Mouse (Mus musculus) heart, embryonic 16.5 days (tissue): ENCODE results near the gene Mcat. TPM values are rescaled to one million over a fixed set of nuclear protein-coding genes. Genes with fewer than 3 reads are reported as not detected.

Experiments used
- ATAC-seq: fragments of 200-750 bp; cut with Nextera tagmentation; replicated peaks from 2 replicates; pipeline ENCODE4 v1.8.0; 2017; ENCODE audit warnings: moderate number of reproducible peaks; ENCODE audit not compliant: insufficient read depth, low FRiP score; ENCODE audit errors: extremely low read depth
- H3K27ac ChIP-seq: fragments of 300-500 bp; sonication (generic); 2 replicates; pipeline ENCODE4 v1.5.1; 2014; ENCODE audit warnings: mild to moderate bottlenecking, low read length, control low read depth, moderate library complexity
- H3K27me3 ChIP-seq: fragments of 300-500 bp; sonication (generic); 2 replicates; pipeline ENCODE4 v1.6.1; 2014; ENCODE audit warnings: low read length, mixed read lengths; ENCODE audit not compliant: control insufficient read depth, insufficient read depth
- H3K36me3 ChIP-seq: fragments of 300-500 bp; sonication (generic); 2 replicates; pipeline ENCODE4 v1.6.1; 2014; ENCODE audit not compliant: control insufficient read depth, insufficient read depth
- H3K4me1 ChIP-seq: fragments of 300-500 bp; sonication (generic); 2 replicates; pipeline ENCODE4 v1.6.1; 2014; ENCODE audit warnings: low read length, mixed read lengths; ENCODE audit not compliant: control insufficient read depth, insufficient read depth
- H3K4me2 ChIP-seq: fragments of 300-500 bp; sonication (generic); 2 replicates; pipeline ENCODE4 v1.6.1; 2014; ENCODE audit warnings: low read depth, mild to moderate bottlenecking, control low read depth, low read length
- H3K4me3 ChIP-seq: fragments of 300-500 bp; sonication (generic); 2 replicates; pipeline ENCODE4 v1.5.1; 2014; ENCODE audit warnings: mild to moderate bottlenecking, control low read depth, low read length
- H3K9ac ChIP-seq: fragments of 300-500 bp; sonication (generic); 2 replicates; pipeline ENCODE4 v1.6.1; 2014; ENCODE audit warnings: low read length, control low read depth
- H3K9me3 ChIP-seq: fragments of 300-500 bp; sonication (generic); replicated peaks from 2 replicates; pipeline ENCODE4 v1.6.1; 2016; ENCODE audit warnings: low read length; ENCODE audit not compliant: control insufficient read depth
- WGBS: fragments of 180-500 bp; shearing (Covaris S2); extraction: QIAGEN DNeasy Blood & Tissue Kit; methylation state at CpG from one replicate; pipeline ENCODE4 v1.1.7; 2014; 5-methylcytosine and 5-hydroxymethylcytosine counted together
- polyA plus RNA-seq: library from polyadenylated mRNA; unstranded; fragments of >200 nt; fragmentation: Nextera tagmentation; extraction: Ambion mirVana; gene quantifications from 2 replicates; pipeline ENCODE4 v1.2.1, GENCODE M21; 2015

Mcat gene
- polyA plus RNA-seq, 1 experiment from 2014 or later = 32.9 TPM

DNA sequence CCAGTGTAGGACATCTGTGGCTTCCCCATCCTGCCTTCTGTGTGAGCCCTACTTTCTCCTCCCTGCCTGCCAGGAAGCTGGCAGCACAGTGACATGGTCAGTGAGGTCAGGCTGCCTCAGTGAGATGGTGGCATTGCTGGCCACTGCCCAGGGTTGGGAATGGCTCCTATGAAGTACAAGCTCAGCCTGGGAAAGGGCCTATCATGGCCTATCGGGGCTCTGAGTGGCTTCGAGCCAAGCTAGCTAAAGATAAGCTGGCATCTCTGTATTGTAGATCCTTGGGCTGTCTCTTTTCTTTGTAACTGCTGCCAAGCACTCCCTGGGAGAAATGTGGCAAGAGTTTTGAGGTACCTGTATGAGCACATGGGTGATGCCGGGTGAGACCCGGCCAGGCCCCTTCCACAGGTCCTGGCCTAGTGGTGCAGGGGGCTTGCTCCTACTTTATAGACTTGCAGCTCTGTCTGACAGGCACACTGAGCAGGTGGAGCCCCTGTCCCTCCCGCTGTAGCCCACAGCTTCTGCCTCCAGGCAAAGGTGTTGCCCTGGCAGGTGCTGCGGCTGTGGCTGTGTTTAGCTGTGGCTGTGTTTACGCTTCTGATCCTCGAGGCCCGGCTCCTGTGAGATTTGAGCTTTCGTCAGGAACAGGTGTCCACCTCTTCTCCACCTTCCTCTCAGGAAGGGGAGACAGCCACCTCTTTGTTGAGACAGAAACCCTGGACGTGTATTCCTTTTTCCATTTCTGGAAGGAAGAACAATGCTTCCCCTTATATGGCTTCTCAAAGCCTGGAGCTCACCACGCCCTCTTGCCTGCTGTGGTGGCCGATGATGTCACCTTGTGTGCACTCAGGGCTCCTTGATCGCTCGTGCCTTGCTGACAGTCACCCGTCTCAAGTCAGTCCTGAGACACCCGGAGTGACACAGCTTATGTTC is 28.4 kb downstream of the Mcat start:
- peak; percentile 47 for ATAC-seq
- H3K9me3 ChIP-seq = no peaks in the 10 kb centered on the region
- H3K9ac ChIP-seq = peak overlapping the region; percentile 62
- WGBS = 26% methylated on average over 17 of the region's 17 CpGs
- no peak overlapping the region for H3K4me3 ChIP-seq
- H3K36me3 ChIP-seq = 0 out of 2 replicates have a peak, but pooled peaks cover 2% of the 10 kb centered on the region
- H3K4me1 ChIP-seq = peaks cover 45% of the 10 kb centered on the region
- no peaks in the 10 kb centered on the region for H3K27me3 ChIP-seq
- H3K27ac ChIP-seq = peak overlapping the region; percentile 84
- H3K4me2 ChIP-seq = peak overlapping the region; percentile 8

DNA sequence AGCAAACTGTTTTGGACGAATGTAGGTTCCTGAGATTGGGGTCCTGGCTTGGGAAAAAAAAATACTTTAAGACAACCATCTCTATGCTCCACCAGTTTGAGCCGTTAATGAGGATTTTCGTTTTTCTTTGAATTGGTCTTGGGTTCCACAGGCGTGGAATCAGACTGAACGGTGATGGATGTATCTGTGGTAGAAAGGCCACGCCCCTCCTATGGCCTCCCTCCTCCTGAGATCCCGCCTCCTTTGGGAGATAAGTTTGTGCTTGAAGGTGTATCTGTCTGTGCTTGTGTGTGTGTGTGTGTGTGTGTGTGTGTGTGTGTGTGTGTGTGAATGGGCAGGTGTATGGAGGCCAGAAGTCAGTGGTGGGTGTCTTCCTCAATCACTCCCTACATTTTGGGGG is 31.0 kb downstream of the Mcat start:
- Histone ChIP-seq H3K27me3 (no peaks in the 10 kb centered on the region), H3K4me1 (peaks cover 55% of the 10 kb centered on the region), H3K4me3 (no peak overlapping the region), H3K4me2 (no peak overlapping the region), H3K9ac (no peak overlapping the region), H3K27ac (no peak overlapping the region), H3K9me3 (no peaks in the 10 kb centered on the region), H3K36me3 (0 out of 2 replicates have a peak, but pooled peaks cover 2% of the 10 kb centered on the region)
- no peak for ATAC-seq
- 73% methylated on average over 7 of the region's 7 CpGs for WGBS

GRCm38 (mm10) chr15:83531961-83532469 is 31.6 kb downstream of the Mcat start:
- H3K9ac ChIP-seq = no peak overlapping the region
- H3K4me3 ChIP-seq = no peak overlapping the region
- 0 out of 2 replicates have a peak, but pooled peaks cover 2% of the 10 kb centered on the region for H3K36me3 ChIP-seq
- H3K9me3 ChIP-seq = no peaks in the 10 kb centered on the region
- no peaks in the 10 kb centered on the region for H3K27me3 ChIP-seq
- H3K27ac ChIP-seq = no peak overlapping the region
- H3K4me2 ChIP-seq = no peak overlapping the region
- H3K4me1 ChIP-seq = peaks cover 61% of the 10 kb centered on the region
- 85% methylated on average over 5 of the region's 5 CpGs for WGBS
- no peak for ATAC-seq

GRCm38 (mm10) chr15:83530688-83531087 is 32.9 kb downstream of the Mcat start:
- peak overlapping the region; percentile 73 for H3K27ac ChIP-seq
- H3K4me2 ChIP-seq = no peak overlapping the region
- ATAC-seq = no peak
- 73% methylated on average over 6 of the region's 6 CpGs for WGBS
- H3K9me3 ChIP-seq = no peaks in the 10 kb centered on the region
- no peak overlapping the region for H3K4me3 ChIP-seq
- no peaks in the 10 kb centered on the region for H3K27me3 ChIP-seq
- peak overlapping the region; percentile 51; the same call in 1 of the 2 replicates for H3K9ac ChIP-seq
- H3K4me1 ChIP-seq = peaks cover 61% of the 10 kb centered on the region
- H3K36me3 ChIP-seq = 0 out of 2 replicates have a peak, but pooled peaks cover 2% of the 10 kb centered on the region

- no peak overlapping the region for H3K4me3 ChIP-seq
Observed at GRCm38 (mm10) chr15:83530233-83530632, 33.4 kb downstream of the Mcat start.

GRCm38 (mm10) chr15:83529765-83530164 is 33.8 kb downstream of the Mcat start:
- no peaks in the 10 kb centered on the region for H3K9me3 ChIP-seq
- 0 out of 2 replicates have a peak, but pooled peaks cover 2% of the 10 kb centered on the region for H3K36me3 ChIP-seq
- peak overlapping the region; percentile 36; the same call in 1 of the 2 replicates for H3K4me2 ChIP-seq
- no peak overlapping the region for H3K4me3 ChIP-seq
- H3K4me1 ChIP-seq = peaks cover 61% of the 10 kb centered on the region
- peak overlapping the region; percentile 5; the same call in 1 of the 2 replicates for H3K9ac ChIP-seq
- no peaks in the 10 kb centered on the region for H3K27me3 ChIP-seq
- 60% methylated on average over 5 of the region's 5 CpGs for WGBS
- ATAC-seq = no peak
- H3K27ac ChIP-seq = peak overlapping the region; percentile 73

More at GRCm38 (mm10) chr15:83530233-83530632, 33.4 kb downstream of the Mcat start:
- Histone ChIP-seq H3K27ac (peak overlapping the region; percentile 73), H3K27me3 (no peaks in the 10 kb centered on the region), H3K4me1 (peaks cover 61% of the 10 kb centered on the region), H3K4me2 (peak overlapping the region; percentile 36; the same call in 1 of the 2 replicates), H3K9me3 (no peaks in the 10 kb centered on the region), H3K36me3 (0 out of 2 replicates have a peak, but pooled peaks cover 2% of the 10 kb centered on the region), H3K9ac (peak overlapping the region; percentile 51; the same call in 1 of the 2 replicates)
- WGBS = 61% methylated on average over 9 of the region's 9 CpGs
- no peak for ATAC-seq

DNA sequence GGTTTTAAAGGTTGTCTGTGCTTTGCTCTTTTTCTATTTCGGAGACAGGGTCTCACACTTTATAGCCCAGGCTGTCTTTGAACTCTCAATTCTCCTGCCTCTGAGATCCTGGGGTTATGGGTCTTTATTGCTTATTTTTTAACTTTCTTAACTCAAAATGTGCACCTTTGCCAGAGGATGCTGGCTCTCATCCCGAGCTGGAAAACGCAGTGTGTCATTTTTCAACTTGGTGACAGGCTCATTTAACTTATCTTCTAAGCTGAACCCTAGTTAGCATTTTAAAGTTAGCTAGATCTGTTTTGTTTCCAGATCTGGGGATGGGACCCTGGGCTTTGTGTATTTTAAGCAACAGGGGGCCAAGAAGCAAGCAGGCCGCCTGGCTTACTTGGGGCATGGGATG is 34.7 kb downstream of the Mcat start:
- no peaks in the 10 kb centered on the region for H3K27me3 ChIP-seq
- H3K9me3 ChIP-seq = no peaks in the 10 kb centered on the region
- WGBS = 44% methylated on average over 4 of the region's 4 CpGs
- H3K4me2 ChIP-seq = peak overlapping the region; percentile 93
- ATAC-seq = no peak
- no peak overlapping the region for H3K4me3 ChIP-seq
- H3K4me1 ChIP-seq = peaks cover 63% of the 10 kb centered on the region
- peak overlapping the region; percentile 73 for H3K27ac ChIP-seq
- H3K36me3 ChIP-seq = 0 out of 2 replicates have a peak, but pooled peaks cover 2% of the 10 kb centered on the region
- H3K9ac ChIP-seq = no peak overlapping the region

GRCm38 (mm10) chr15:83527747-83528146 is 35.8 kb downstream of the Mcat start:
- H3K27me3 ChIP-seq = no peaks in the 10 kb centered on the region
- peak overlapping the region; percentile 85 for H3K4me3 ChIP-seq
- H3K4me2 ChIP-seq = peak overlapping the region; percentile 93
- no peaks in the 10 kb centered on the region for H3K9me3 ChIP-seq
- no peak for ATAC-seq
- 0 out of 2 replicates have a peak, but pooled peaks cover 2% of the 10 kb centered on the region for H3K36me3 ChIP-seq
- H3K4me1 ChIP-seq = peaks cover 72% of the 10 kb centered on the region
- H3K9ac ChIP-seq = peak overlapping the region; percentile 88
- 47% methylated on average over 2 of the region's 2 CpGs for WGBS
- H3K27ac ChIP-seq = no peak overlapping the region

- Histone ChIP-seq H3K27ac (peak overlapping the region; percentile 68), H3K4me1 (peaks cover 78% of the 10 kb centered on the region), H3K4me3 (peak overlapping the region; percentile 85), H3K4me2 (peak overlapping the region; percentile 93), H3K9me3 (no peaks in the 10 kb centered on the region), H3K36me3 (0 out of 2 replicates have a peak, but pooled peaks cover 1% of the 10 kb centered on the region), H3K9ac (peak overlapping the region; percentile 88), H3K27me3 (no peaks in the 10 kb centered on the region)
- WGBS = 1% methylated on average over 26 of the region's 26 CpGs
- no peak for ATAC-seq
Observed at GRCm38 (mm10) chr15:83527092-83527437, 36.5 kb downstream of the Mcat start.
